ENCODE assay signal across 9 mouse cellular contexts in the genomic region with DNA sequence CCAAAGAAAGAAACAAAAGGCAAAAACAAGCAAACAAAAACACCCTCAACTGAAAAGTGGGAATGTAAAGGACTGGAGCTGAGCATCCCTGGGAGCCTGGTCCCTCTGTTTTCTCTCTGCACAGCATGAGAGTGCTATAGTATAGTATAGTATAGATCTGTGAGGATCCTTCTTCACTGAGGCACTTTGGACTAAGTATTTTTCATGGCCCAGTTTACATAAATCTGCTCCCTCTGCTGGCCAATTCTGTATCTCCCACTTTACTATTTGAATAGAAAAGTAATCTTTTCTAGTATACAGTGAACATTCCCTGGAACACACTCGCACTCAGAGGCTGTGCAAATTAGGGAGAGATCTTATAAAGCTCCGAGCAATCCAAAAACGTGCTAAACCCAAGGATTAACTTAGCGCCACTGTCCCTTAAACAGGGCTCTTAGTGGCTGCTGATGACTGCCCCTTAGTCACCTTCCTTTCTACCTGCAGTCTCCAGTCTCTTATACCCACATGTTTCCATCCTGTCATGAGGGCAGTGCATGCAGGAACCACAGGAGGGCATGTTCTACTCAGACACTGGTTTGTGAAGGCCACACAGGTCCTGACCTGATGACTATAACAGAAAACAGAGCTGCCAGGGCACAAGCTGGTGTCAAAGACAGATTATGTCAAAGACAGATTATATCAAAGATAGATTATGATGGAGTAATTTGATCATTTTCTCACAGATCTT.
DNase-seq lines count a peak whose midpoint lies in the region; TF ChIP-seq lines count a peak whose summit lies in the region.
"Had no signal": no experiment of that assay in that cellular context is flagged by ENCODE, and none has a peak within 500 bp of the region (broad histone marks: within the 10 kb centered on the region; RNA-seq: fewer than 3 reads in every experiment).

No protein-coding gene starts in this region.

- no peak overlapping the region for H3K27ac ChIP-seq in kidney, adult 2 months (ENCODE audit: insufficient read depth, low read depth, low read length)
- H3K27ac ChIP-seq: midbrain, embryonic 15.5 days had no signal

- H3K36me3 ChIP-seq in kidney, adult 2 months (ENCODE audit: control insufficient read depth, insufficient read depth, low read length) = no peaks in the 10 kb centered on the region
- H3K36me3 ChIP-seq: midbrain, embryonic 15.5 days had no signal

- WGBS in kidney, adult 2 months = 76% methylated on average over 4 of the region's 4 CpGs

- H3K27me3 ChIP-seq in kidney, adult 2 months (replicated peaks; ENCODE audit: control insufficient read depth, insufficient read depth, low read length) = no peaks in the 10 kb centered on the region
- H3K27me3 ChIP-seq: midbrain, embryonic 15.5 days had no signal

- TF ChIP-seq CTCF in kidney, adult 2 months (conservative IDR thresholded peaks at IDR 0.05; ENCODE audit: insufficient read depth, insufficient read length, low read depth, low read length) = 0 out of 2 replicates have a peak, but pooled peaks have one; percentile 12

- no peak overlapping the region for H3K4me3 ChIP-seq in kidney, adult 2 months (ENCODE audit: insufficient read depth, low read depth, low read length)
- H3K4me3 ChIP-seq: midbrain, embryonic 15.5 days had no signal

- DNase-seq in kidney, adult 2 months = no peak
- no peak for DNase-seq in kidney, postnatal 4 days
- peak; percentile 13 for DNase-seq in right cerebral cortex, postnatal 14 days
- DNase-seq in right cerebral cortex, adult 18-20 months = no peak
- DNase-seq in brain, embryonic 18.5 days (ENCODE audit: low read depth, low spot score) = peak; percentile 22
- no peak for DNase-seq in spleen, postnatal 4 days (ENCODE audit: low spot score in 2 of 2)
- DNase-seq in spleen, adult 12 weeks (ENCODE audit: low spot score) = no peak
- DNase-seq: adrenal gland, postnatal 14 days had no signal

- H3K4me1 ChIP-seq in kidney, adult 2 months (ENCODE audit: control insufficient read depth, insufficient read depth, low read length) = no peaks in the 10 kb centered on the region
- H3K4me1 ChIP-seq: midbrain, embryonic 15.5 days had no signal

- TF ChIP-seq POLR2A in kidney, adult 2 months (IDR thresholded peaks at IDR 0.05; ENCODE audit: low read depth, low read length) = no peak

Comparison
In these comparisons a context has a peak if more than half of its experiments do, and no peak if none do; other contexts are left out.
1. DNase-seq: peak in right cerebral cortex, postnatal 14 days (single experiment) and brain, embryonic 18.5 days (single experiment); none in kidney, adult 2 months (single experiment), kidney, postnatal 4 days (0 of 2), right cerebral cortex, adult 18-20 months (single experiment), spleen, postnatal 4 days (0 of 2) and spleen, adult 12 weeks (single experiment).